Mouse (Mus musculus) T-helper 17 cell (primary cell): Measurements from ENCODE around the gene Acvr2a.

Experiments used
- in situ Hi-C, 2 experiments: fragments of 300-600 bp; cut with MboI, MseI; formaldehyde crosslinking; loops; 1 replicate in 1 of 2; 2 replicates in 1 of 2; pipeline ENCODE4 v1.15.1; 2025; ENCODE audit warnings: high pct_unique_total_duplicates in 2 of 2

Gene Acvr2a

GRCm38 (mm10) chr2:48868199-48868913 lies 54.4 kb downstream of the Acvr2a start:
- in situ Hi-C loops: no loop called here

GRCm38 (mm10) chr2:48885945-48886344 lies 72.0 kb downstream of the Acvr2a start:
- in situ Hi-C loops: loop anchor here (5.0 to 10.0 kb wide), 4 partner anchors 944 to 1391 kb away; no protein-coding TSS in a partner anchor

- in situ Hi-C loops: loop anchor here in 1 of 2 experiments (10.0 kb wide), 1 partner anchor 420 kb away; no protein-coding TSS in a partner anchor
Observed at GRCm38 (mm10) chr2:48895186-48895585, 81.3 kb downstream of the Acvr2a start.

- in situ Hi-C loops: loop anchor here in 1 of 2 experiments (5.0 to 25.0 kb wide), 4 partner anchors 82 to 1378 kb away; partner anchors contain the start of gene Mmadhc
Observed at GRCm38 (mm10) chr2:48908866-48909265, 95.0 kb downstream of the Acvr2a start.

GRCm38 (mm10) chr2:48914185-48914584 lies 100.3 kb downstream of the Acvr2a start:
- in situ Hi-C loops: loop anchor here in 1 of 2 experiments (25.0 kb wide), 2 partner anchors 823 to 1373 kb away; partner anchors contain the start of gene Mmadhc

DNA sequence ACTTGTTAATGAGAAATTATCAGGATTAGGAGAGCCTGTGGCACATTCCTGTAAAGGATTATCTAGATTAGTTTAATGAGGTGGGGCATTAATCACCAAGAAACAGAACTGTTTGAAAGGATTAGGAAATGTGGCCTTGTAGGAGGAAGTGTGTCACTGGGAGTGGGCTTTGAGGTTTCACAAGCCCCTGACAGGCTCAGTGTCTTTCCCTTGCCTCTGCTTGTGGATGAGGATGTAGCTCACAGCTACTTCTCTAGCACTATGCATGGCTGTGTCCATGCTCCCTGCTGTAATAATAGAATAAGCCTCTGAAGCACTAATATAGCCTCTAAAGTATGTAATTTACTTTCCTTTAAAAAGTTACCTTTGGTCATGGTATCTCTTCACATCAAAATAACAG lies 101.9 kb downstream of the Acvr2a start:
- in situ Hi-C loops: loop anchor here (5.0 to 25.0 kb wide), 3 partner anchors 811 to 1371 kb away; partner anchors contain the start of gene Mmadhc (in 1 of the 2)

DNA sequence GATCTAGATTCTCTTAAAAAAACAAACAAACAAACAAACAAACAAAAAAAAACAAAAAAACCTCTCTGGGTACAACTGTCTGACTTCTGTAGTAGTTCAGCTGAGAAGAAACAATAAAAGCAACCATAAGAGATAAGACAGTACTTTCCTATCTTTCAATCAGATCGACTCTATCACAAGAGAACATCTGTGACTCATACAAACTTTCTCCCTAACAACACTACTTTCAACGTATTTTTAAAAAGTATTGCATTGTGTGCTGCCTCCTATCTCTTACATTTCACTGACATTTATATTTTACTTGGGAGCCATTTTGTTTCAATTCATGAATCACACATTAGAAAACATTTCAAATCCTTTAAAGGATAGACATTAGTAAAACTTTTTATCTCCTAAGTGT lies 121.1 kb downstream of the Acvr2a start:
- in situ Hi-C loops: no loop called here

DNA sequence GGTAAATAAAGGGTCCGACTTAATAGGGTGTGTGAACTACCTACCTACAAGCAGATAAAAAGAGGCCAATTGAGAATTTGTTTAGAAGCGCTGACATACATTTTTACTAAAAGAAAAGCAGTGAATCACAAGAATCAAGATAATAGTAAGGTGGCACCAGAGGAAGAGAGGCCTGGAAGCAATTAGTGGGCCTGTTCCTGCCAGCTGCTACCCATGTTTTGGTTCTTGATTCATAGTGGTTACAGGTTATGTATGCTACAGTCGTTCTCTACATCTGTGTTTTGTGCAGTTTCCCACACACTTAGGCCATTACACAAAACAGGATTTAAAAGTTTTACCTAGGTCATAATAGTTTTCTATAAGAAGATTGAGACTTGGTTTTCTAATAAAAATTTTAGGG lies 133.9 kb downstream of the Acvr2a start:
- in situ Hi-C loops: no loop called here

DNA sequence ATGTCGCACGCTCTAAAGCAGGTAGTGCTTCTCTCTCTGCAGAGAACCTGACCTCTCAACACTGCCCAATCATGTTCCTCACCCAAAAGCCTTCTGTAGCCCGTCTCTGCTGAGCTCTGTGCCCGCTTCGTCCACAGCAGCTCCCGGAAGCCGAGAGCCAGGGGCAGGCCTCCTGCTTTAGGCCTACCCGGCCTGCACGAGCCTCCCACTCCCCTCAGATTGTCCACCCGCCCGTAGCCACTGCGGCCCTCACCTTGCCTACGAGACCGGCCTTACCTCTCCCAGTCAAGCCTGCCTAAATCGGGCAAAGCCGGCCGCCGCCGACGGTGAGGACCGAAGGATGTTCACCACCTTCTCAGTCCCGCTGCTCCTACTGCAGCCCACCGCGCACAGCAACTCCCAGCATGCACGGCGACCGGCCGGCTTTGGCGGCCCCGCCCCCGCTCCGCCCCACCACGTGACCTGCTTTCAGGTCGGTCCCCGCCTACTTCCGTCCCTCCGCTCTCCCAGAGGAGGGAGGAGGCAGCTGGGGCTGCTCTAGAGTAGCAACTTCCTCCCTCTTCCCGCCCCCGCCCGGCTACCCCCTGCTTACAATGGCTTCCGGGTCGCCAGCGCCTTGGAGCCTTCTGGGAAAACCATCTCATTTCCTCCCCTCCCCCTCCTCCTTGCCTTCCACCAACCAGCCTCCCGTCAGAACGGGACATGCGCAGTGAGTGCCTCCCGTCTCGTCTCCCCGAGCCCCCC lies 135.1 kb downstream of the Acvr2a start, which contains the start of gene Mbd5:
Gene Mbd5 (plus strand): TSS at position 668 of the 744 bp plus-strand sequence.
- in situ Hi-C loops: no loop called here

- in situ Hi-C loops: no loop called here
Observed at GRCm38 (mm10) chr2:48949743-48950251, 135.9 kb downstream of the Acvr2a start.

DNA sequence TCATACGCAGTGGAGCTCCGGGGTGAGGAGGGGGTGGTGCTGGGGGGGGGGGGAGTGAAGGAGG lies 136.2 kb downstream of the Acvr2a start, which contains the start of gene Orc4:
Gene Orc4 (minus strand): TSS at position 26 of the 64 bp plus-strand sequence.
- in situ Hi-C loops: no loop called here

GRCm38 (mm10) chr2:48950316-48950880 lies 136.5 kb downstream of the Acvr2a start:
- in situ Hi-C loops: no loop called here
